Mouse (Mus musculus) stomach, embryonic 14.5 days (tissue): Measurements from ENCODE around the gene Ptprj. TPM values are rescaled to one million over a fixed set of nuclear protein-coding genes. Genes with fewer than 3 reads are reported as not detected.

Source experiments
- ATAC-seq: fragments of 200-750 bp; cut with Nextera tagmentation; 2 replicates; pipeline ENCODE4 v1.8.0; 2017; ENCODE audit warnings: low read depth, moderate TSS enrichment; ENCODE audit not compliant: insufficient number of reproducible peaks, insufficient read depth, low FRiP score
- H3K27ac ChIP-seq: fragments of 300-500 bp; sonication (generic); 2 replicates; pipeline ENCODE4 v1.5.1; 2014; ENCODE audit warnings: mild to moderate bottlenecking, low read length, moderate library complexity, mixed read lengths
- H3K27me3 ChIP-seq: fragments of 300-500 bp; sonication (generic); 2 replicates; pipeline ENCODE4 v1.6.1; 2014; ENCODE audit warnings: low read length, control low read depth, mixed read lengths; ENCODE audit not compliant: control insufficient read depth, insufficient read depth
- H3K36me3 ChIP-seq: fragments of 300-500 bp; sonication (generic); 2 replicates; pipeline ENCODE4 v1.6.1; 2014; ENCODE audit warnings: mild to moderate bottlenecking, control low read depth, low read length, moderate library complexity, mixed read lengths; ENCODE audit not compliant: control insufficient read depth, insufficient read depth
- H3K4me1 ChIP-seq: fragments of 300-500 bp; sonication (generic); 2 replicates; pipeline ENCODE4 v1.6.1; 2014; ENCODE audit warnings: low read length, control low read depth, mixed read lengths; ENCODE audit not compliant: control insufficient read depth, insufficient read depth
- H3K4me2 ChIP-seq: fragments of 300-500 bp; sonication (generic); replicated peaks from 2 replicates; pipeline ENCODE4 v1.6.1; 2014; ENCODE audit warnings: low read depth, low read length, control low read depth
- H3K4me3 ChIP-seq: fragments of 300-500 bp; sonication (generic); 2 replicates; pipeline ENCODE4 v1.5.1; 2014; ENCODE audit warnings: low read depth, low read length, control low read depth
- H3K9ac ChIP-seq: fragments of 300-500 bp; sonication (generic); replicated peaks from 2 replicates; pipeline ENCODE4 v1.6.1; 2014; ENCODE audit warnings: low read depth, mild to moderate bottlenecking, control low read depth, low read length, moderate library complexity, mixed read lengths
- H3K9me3 ChIP-seq: fragments of 300-500 bp; sonication (generic); 2 replicates; pipeline ENCODE4 v1.6.1; 2016; ENCODE audit warnings: low read depth, low read length, control low read depth; ENCODE audit not compliant: control insufficient read depth
- WGBS: fragments of 180-500 bp; shearing (Covaris S2); extraction: QIAGEN DNeasy Blood & Tissue Kit; methylation state at CpG from one replicate; pipeline ENCODE4 v1.1.7; 2014; 5-methylcytosine and 5-hydroxymethylcytosine counted together
- polyA plus RNA-seq: library from polyadenylated mRNA; unstranded; fragments of >200 nt; fragmentation: Nextera tagmentation; extraction: Ambion mirVana; gene quantifications from 2 replicates; pipeline ENCODE4 v1.2.1, GENCODE M21; 2014

Ptprj gene
- polyA plus RNA-seq, 1 experiment from 2014 or later, result 6.0 TPM

DNA sequence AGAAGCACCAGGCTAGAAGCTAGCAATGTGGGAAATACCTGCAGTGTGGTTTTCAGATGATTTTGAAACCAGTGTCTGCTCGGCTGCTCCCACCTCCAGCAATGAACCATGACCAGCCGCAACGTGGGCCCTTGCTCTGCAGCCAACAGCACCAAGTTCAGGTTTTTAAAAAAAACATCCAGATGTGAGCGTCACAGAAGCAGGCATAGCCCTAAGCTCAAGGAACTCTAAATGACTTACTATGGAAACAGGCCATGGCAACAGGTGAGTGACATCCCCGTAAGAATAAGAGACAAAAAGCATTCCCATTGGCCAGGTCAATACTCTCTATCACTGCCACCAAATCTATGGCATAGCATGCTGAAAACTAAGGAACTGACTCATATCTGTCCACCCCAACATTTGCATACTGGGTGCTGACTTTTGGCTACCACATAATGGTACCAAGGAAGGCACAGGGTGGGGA lies 33.3 kb downstream of the Ptprj start:
- no peak overlapping the region for H3K9ac ChIP-seq
- no peaks in the 10 kb centered on the region for H3K36me3 ChIP-seq
- no peak overlapping the region for H3K4me2 ChIP-seq
- H3K27ac ChIP-seq, result no peak overlapping the region
- no peaks in the 10 kb centered on the region for H3K4me1 ChIP-seq
- no peak overlapping the region for H3K4me3 ChIP-seq
- 90% methylated on average over 5 of the region's 5 CpGs for WGBS
- H3K27me3 ChIP-seq, result no peaks in the 10 kb centered on the region
- no peak for ATAC-seq
- H3K9me3 ChIP-seq, result no peaks in the 10 kb centered on the region

DNA sequence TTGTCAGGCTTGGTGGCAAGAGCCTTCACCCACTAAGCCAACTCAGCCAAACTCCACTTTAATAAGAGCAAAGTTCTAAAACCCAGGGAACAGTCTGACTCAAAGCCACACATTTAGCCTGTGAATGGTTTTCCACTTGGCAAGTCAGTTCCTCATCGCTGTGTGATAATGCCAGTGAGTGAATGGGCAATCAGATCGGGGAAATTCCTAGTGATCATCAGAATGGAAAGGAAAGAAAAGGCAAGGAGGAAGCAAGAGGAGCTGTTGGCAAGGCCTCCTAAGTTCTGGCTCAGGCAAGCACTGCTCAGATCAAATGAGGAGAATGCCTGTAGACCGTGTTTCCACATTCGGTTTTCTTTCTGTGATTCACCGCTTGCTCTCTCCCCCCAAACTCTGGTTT lies 35.2 kb downstream of the Ptprj start:
- no peak overlapping the region for H3K27ac ChIP-seq
- H3K9me3 ChIP-seq, result no peaks in the 10 kb centered on the region
- no peak for ATAC-seq
- H3K36me3 ChIP-seq, result no peaks in the 10 kb centered on the region
- H3K4me3 ChIP-seq, result no peak overlapping the region
- 76% methylated on average over 5 of the region's 5 CpGs for WGBS
- H3K9ac ChIP-seq, result no peak overlapping the region
- no peak overlapping the region for H3K4me2 ChIP-seq
- no peaks in the 10 kb centered on the region for H3K27me3 ChIP-seq
- no peaks in the 10 kb centered on the region for H3K4me1 ChIP-seq

DNA sequence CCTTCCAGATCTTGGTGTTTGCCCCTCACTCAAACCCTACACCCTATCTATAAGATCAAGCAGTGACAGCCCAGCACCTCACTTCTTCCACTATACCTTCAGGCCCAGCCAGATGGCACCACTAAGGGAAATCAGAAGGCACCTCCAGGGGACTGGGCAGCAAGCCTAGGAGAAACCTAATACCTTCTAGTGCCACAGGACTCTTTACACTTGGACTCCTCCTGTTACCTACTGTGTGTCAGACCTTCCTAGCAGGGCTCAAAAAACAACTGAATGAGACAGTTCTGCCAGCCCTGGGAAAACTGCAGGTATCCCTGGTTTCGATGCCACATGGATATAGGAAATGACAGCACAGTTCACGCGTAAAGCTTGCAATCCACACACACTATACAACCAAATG lies 36.5 kb downstream of the Ptprj start:
- Histone ChIP-seq H3K36me3 (no peaks in the 10 kb centered on the region), H3K4me3 (no peak overlapping the region), H3K9ac (no peak overlapping the region), H3K4me1 (no peaks in the 10 kb centered on the region), H3K27me3 (no peaks in the 10 kb centered on the region), H3K9me3 (no peaks in the 10 kb centered on the region), H3K27ac (no peak overlapping the region), H3K4me2 (no peak overlapping the region)
- no peak for ATAC-seq
- 88% methylated on average over 3 of the region's 3 CpGs for WGBS

DNA sequence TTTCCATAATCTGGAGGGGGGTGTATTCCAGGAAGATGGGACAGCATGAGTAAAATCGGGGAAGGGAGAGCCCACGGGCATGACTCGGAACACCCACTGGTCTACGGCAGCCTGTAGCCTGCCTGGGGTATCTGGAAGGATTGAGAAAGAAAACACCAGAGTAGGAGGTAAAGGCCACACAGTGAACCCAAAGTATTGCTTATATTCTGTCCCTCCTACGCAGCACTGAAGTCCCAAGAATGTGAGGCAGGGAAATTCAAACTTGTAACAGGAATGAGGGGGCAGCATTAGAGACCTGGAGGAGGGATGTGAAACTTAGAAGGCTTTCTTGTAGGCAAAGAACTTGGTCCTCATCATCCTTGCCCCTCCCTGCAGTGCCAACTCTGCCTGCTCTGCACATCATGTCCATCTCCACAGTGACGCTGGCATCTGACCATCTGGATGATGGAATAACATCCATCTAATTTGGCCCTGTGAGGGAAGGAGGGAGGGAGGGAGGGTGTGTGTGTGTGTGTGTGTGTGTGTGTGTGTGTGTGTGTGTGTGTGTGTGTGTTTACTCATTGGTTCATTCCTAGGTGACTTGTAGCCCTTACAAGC lies 37.2 kb downstream of the Ptprj start:
- H3K9ac ChIP-seq, result no peak overlapping the region
- no peaks in the 10 kb centered on the region for H3K36me3 ChIP-seq
- H3K27ac ChIP-seq, result no peak overlapping the region
- H3K4me3 ChIP-seq, result no peak overlapping the region
- H3K9me3 ChIP-seq, result no peaks in the 10 kb centered on the region
- H3K27me3 ChIP-seq, result no peaks in the 10 kb centered on the region
- no peak for ATAC-seq
- no peaks in the 10 kb centered on the region for H3K4me1 ChIP-seq
- WGBS, result 85% methylated on average over 6 of the region's 6 CpGs
- no peak overlapping the region for H3K4me2 ChIP-seq

DNA sequence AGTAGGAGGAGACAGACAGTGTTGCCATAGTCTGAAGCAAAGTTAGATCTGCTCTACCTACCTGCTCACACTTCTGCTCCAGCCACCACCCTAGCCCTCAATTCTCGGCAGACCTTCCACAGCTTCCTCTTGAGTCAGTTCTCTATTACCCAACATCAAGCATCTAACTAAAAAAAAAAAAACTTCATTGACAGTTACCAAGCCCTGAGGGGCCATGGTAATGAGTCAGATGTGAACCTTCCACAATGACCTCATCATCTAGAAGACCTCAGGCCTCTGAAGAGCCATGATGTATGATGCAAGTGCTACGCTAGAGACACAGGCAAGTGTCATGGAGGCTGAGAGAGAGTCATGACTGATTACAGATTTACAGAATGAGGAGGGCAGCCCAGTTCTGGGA lies 37.8 kb downstream of the Ptprj start:
- Histone ChIP-seq H3K36me3 (no peaks in the 10 kb centered on the region), H3K27ac (no peak overlapping the region), H3K4me2 (no peak overlapping the region), H3K9me3 (no peaks in the 10 kb centered on the region), H3K4me3 (no peak overlapping the region), H3K27me3 (no peaks in the 10 kb centered on the region), H3K4me1 (no peaks in the 10 kb centered on the region), H3K9ac (no peak overlapping the region)
- ATAC-seq, result no peak
- 82% methylated on average over 2 of the region's 2 CpGs for WGBS

DNA sequence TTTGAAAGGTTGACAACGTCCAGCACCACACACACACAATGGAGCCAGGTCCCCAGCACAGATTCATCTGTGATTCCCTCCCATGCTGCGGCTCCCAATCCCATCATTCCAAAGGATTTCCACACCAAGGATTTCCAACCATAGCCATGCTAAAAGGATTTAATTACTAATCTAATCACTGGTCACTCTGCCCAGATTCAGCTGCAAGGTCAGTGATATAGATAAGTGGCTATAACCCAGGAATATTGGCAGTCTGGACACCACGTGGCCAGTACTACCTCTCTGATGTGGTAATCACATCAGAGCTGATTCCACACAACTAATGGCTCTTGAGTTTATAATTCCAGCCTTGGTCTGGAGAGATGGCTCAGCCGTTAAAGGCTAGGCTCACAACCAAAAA lies 41.2 kb downstream of the Ptprj start:
- H3K27ac ChIP-seq, result no peak overlapping the region
- H3K4me1 ChIP-seq, result no peaks in the 10 kb centered on the region
- WGBS, result 78% methylated on average over 4 of the region's 4 CpGs
- no peaks in the 10 kb centered on the region for H3K27me3 ChIP-seq
- H3K4me2 ChIP-seq, result no peak overlapping the region
- ATAC-seq, result no peak
- no peaks in the 10 kb centered on the region for H3K9me3 ChIP-seq
- H3K4me3 ChIP-seq, result no peak overlapping the region
- H3K36me3 ChIP-seq, result no peaks in the 10 kb centered on the region
- H3K9ac ChIP-seq, result no peak overlapping the region

DNA sequence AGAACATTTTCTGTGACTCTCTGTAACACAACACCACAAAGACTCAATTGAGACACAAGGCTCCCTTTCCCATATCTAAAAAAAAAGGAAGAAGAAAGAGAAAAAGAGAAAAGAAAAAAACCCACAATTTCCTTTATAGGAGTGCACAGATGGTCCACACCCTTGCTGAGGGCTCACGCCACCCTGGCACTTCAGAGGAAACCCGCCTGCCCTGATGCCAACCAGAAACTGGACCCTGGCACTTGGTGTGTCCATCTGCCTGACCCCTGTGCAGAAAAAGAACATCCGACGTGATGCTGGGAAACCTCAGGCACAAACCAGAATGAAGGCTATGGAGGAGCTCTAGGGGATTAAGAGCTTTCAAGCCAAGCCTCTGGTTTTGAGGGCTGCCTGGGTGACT lies 43.2 kb downstream of the Ptprj start:
- H3K4me1 ChIP-seq, result no peaks in the 10 kb centered on the region

DNA sequence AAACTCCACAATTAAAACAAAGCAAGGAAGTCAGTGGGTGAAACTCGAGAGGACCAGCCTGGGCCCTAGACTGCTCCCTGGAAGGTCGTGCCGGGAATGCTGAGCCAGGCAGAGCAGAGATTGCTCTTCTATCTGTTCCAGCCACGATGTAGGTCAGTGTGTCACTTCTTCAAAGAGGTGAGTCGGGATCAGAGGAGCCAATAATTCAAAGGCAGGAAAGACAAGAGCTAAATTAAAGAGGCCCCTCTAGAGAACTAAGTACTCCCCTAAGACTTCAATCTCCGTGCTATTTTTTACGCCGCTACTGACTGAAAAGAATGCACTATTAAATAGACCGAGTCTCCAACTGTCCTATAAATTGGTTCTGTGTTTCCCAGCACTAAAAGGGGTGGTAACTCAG lies 43.9 kb downstream of the Ptprj start:
- Histone ChIP-seq H3K4me3 (no peak overlapping the region), H3K9me3 (no peaks in the 10 kb centered on the region), H3K27me3 (no peaks in the 10 kb centered on the region), H3K4me1 (no peaks in the 10 kb centered on the region), H3K36me3 (no peaks in the 10 kb centered on the region), H3K4me2 (no peak overlapping the region), H3K9ac (no peak overlapping the region), H3K27ac (no peak overlapping the region)
- ATAC-seq, result no peak
- WGBS, result 26% methylated on average over 9 of the region's 9 CpGs

More for the DNA sequence above, 43.2 kb downstream of the Ptprj start:
- H3K4me3 ChIP-seq, result no peak overlapping the region
- no peaks in the 10 kb centered on the region for H3K36me3 ChIP-seq
- no peaks in the 10 kb centered on the region for H3K27me3 ChIP-seq
- H3K4me2 ChIP-seq, result no peak overlapping the region
- WGBS, result 77% methylated on average over 4 of the region's 4 CpGs
- no peaks in the 10 kb centered on the region for H3K9me3 ChIP-seq
- H3K9ac ChIP-seq, result no peak overlapping the region
- no peak overlapping the region for H3K27ac ChIP-seq
- no peak for ATAC-seq

DNA sequence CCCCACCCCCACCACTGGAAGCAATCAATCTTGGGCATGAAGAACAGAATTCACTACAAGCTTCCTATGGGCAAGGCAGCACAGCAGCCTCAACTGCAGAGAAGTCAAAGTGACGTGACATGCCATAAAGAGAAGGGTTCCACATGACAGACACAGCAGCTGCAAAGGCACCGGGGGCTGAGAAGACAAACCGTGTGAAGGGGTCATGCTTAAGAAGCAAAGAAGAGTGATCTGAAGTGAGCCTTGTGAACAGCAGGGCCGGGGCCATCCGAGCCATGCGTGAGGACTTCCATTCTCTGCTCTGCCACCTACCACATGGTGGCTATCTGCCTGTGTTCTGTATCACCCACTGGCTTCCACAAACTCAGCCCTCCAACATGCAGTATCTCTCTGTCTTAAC lies 45.7 kb downstream of the Ptprj start:
- no peaks in the 10 kb centered on the region for H3K9me3 ChIP-seq
- no peak overlapping the region for H3K9ac ChIP-seq
- no peaks in the 10 kb centered on the region for H3K4me1 ChIP-seq
- ATAC-seq, result no peak
- no peak overlapping the region for H3K27ac ChIP-seq
- H3K27me3 ChIP-seq, result no peaks in the 10 kb centered on the region
- H3K4me2 ChIP-seq, result no peak overlapping the region
- no peak overlapping the region for H3K4me3 ChIP-seq
- WGBS, result 74% methylated on average over 6 of the region's 6 CpGs
- no peaks in the 10 kb centered on the region for H3K36me3 ChIP-seq
